Mouse (Mus musculus) adrenal gland, postnatal 25 days (tissue): Measurements from ENCODE around the gene Trp73. TPM values are rescaled to one million over a fixed set of nuclear protein-coding genes. Genes with fewer than 3 reads are reported as not detected.

ENCODE experiments used
- DNase-seq: peaks from one replicate; pipeline ENCODE4 v3.0.0; 2021; ENCODE audit warnings: mixed read lengths
- total RNA-seq: library from RNA; stranded (reverse); gene quantifications from 2 replicates; pipeline ENCODE4 v1.2.3, GENCODE M21; 2021

The Trp73 gene
- total RNA-seq, 1 experiment from 2014 or later = not detected

- no peak for DNase-seq
These were observed 111.4 kb downstream of the Trp73 start for GRCm38 (mm10) chr4:154028646-154029045.

GRCm38 (mm10) chr4:154028066-154028465, 111.9 kb downstream of the Trp73 start:
- DNase-seq = no peak

GRCm38 (mm10) chr4:154026441-154026761, 113.6 kb downstream of the Trp73 start:
- no peak for DNase-seq

- peak; percentile 80 for DNase-seq
These were observed 114.2 kb downstream of the Trp73 start, which contains the start of gene Smim1 for GRCm38 (mm10) chr4:154025641-154026440. Gene Smim1 (minus strand): TSS chr4:154026230.

- DNase-seq = no peak
These were observed 115.1 kb downstream of the Trp73 start for GRCm38 (mm10) chr4:154024729-154025521.

GRCm38 (mm10) chr4:154023754-154024601, 116.0 kb downstream of the Trp73 start:
- DNase-seq = no peak

- DNase-seq = no peak
These were observed 117.2 kb downstream of the Trp73 start for GRCm38 (mm10) chr4:154022844-154023243.

- no peak for DNase-seq
These were observed 117.6 kb downstream of the Trp73 start for GRCm38 (mm10) chr4:154022407-154022806.

GRCm38 (mm10) chr4:154021432-154021831, 118.6 kb downstream of the Trp73 start:
- DNase-seq = no peak

GRCm38 (mm10) chr4:154019571-154019970, 120.4 kb downstream of the Trp73 start:
- DNase-seq = peak; percentile 62

GRCm38 (mm10) chr4:154015476-154015875, 124.5 kb downstream of the Trp73 start:
- no peak for DNase-seq

GRCm38 (mm10) chr4:154012132-154012882, 127.7 kb downstream of the Trp73 start:
- DNase-seq = peak; percentile 24

- peak; percentile 85 for DNase-seq
These were observed 128.3 kb downstream of the Trp73 start, which contains the start of gene Lrrc47 for GRCm38 (mm10) chr4:154011646-154012089. Gene Lrrc47 (plus strand): TSS chr4:154011731.

GRCm38 (mm10) chr4:154010907-154011645, 128.9 kb downstream of the Trp73 start:
- DNase-seq = no peak

GRCm38 (mm10) chr4:154007759-154008158, 132.2 kb downstream of the Trp73 start:
- peak; percentile 33 for DNase-seq

- no peak for DNase-seq
These were observed 133.7 kb downstream of the Trp73 start for GRCm38 (mm10) chr4:154006264-154006663.
